Mouse (Mus musculus) bone marrow, adult 2 months (tissue): ENCODE results near the gene BC051019. TPM values are rescaled to one million over a fixed set of nuclear protein-coding genes. Genes with fewer than 3 reads are reported as not detected.

Experiments
- H3K27ac ChIP-seq: fragments of 200-500 bp; 2 replicates; pipeline ENCODE4 v1.5.1; 2012; ENCODE audit warnings: low read depth, mild to moderate bottlenecking, control low read depth, inconsistent platforms, low read length; ENCODE audit not compliant: control insufficient read depth, poor library complexity, insufficient read depth
- H3K4me1 ChIP-seq: fragments of 200-500 bp; 2 replicates; pipeline ENCODE4 v1.6.1; 2011; ENCODE audit warnings: low read length; ENCODE audit not compliant: control insufficient read depth, insufficient read depth
- H3K4me3 ChIP-seq: fragments of 200-500 bp; replicated peaks from 2 replicates; pipeline ENCODE3; 2011; ENCODE audit warnings: mild to moderate bottlenecking, low read depth, low read length, control low read depth; ENCODE audit not compliant: control insufficient read depth
- CTCF ChIP-seq: fragments of 200-500 bp; IDR thresholded peaks from 2 replicates; pipeline ENCODE4 v1.5.1; 2011; ENCODE audit warnings: low read length, control low read depth; ENCODE audit not compliant: control insufficient read depth, insufficient read depth
- POLR2A ChIP-seq: fragments of 200-500 bp; IDR thresholded peaks from 2 replicates; pipeline ENCODE4 v1.6.1; 2011; ENCODE audit warnings: low read depth, mild to moderate bottlenecking, control low read depth, low read length, borderline replicate concordance; ENCODE audit not compliant: control insufficient read depth
- WGBS: fragments of 180-500 bp; shearing (Covaris S2); methylation state at CpG from one replicate; pipeline ENCODE4 v1.1.7; 2018; 5-methylcytosine and 5-hydroxymethylcytosine counted together
- polyA plus RNA-seq: library from polyadenylated mRNA; stranded (reverse); fragments of >200 nt; gene quantifications from 2 replicates; pipeline ENCODE4 v1.2.4, GENCODE M21; 2011; ENCODE audit warnings: low replicate concordance; ENCODE audit not compliant: missing spikeins, insufficient read depth, insufficient read length

Gene BC051019
- polyA plus RNA-seq, 1 experiment: not detected

DNA sequence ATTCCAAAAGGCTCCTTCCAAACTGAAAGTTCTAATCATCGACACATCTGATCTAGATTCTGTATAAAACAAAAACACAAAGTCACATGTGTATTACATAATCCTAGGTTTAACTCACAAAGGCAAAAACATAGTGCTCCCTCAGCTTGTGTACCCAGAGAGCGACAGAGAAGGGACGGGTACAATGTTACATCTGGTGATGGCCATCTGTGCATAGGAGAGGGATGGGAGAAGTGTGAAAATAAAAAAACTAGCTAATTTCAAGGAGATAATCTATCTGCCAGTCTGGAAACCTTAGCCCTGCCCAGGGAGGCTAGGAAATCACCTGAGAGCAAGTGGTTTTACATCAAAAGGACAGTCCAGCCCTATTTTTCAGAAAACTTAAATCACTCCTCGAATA, 61.0 kb downstream of the BC051019 start:
- no peaks in the 10 kb centered on the region for H3K4me1 ChIP-seq
- H3K4me3 ChIP-seq: no peak overlapping the region
- WGBS: 81% methylated on average over 4 of the region's 4 CpGs
- TF ChIP-seq POLR2A (no peak), CTCF (no peak)
- no peak overlapping the region for H3K27ac ChIP-seq

Other genes starting within 250 kb of the BC051019 start
- 5.7 TPM in 1 of 2 replicates, not detected in the other for gene Trim66, start 215.7 kb downstream of the BC051019 start, polyA plus RNA-seq
- 394 and 562 TPM in 2 replicates for gene Rpl27a, start 204.7 kb downstream of the BC051019 start, polyA plus RNA-seq
- gene St5, start 20.2 kb downstream of the BC051019 start, polyA plus RNA-seq: 29.9 and 46.2 TPM in 2 replicates
- gene Akip1, start 20.2 kb downstream of the BC051019 start, polyA plus RNA-seq: 22.7 and 23.1 TPM in 2 replicates
- not detected in 2 replicates for gene Ascl3, start 7.9 kb upstream of the BC051019 start, polyA plus RNA-seq
- gene Tmem9b, start 29.0 kb upstream of the BC051019 start, polyA plus RNA-seq: 20.4 and 22.5 TPM in 2 replicates
- 2.0 and 3.3 TPM in 2 replicates for gene Nrip3, start 58.2 kb upstream of the BC051019 start, polyA plus RNA-seq
- 0.55 TPM in 1 of 2 replicates, not detected in the other for gene Scube2, start 141.8 kb upstream of the BC051019 start, polyA plus RNA-seq
- 27.2 and 54.9 TPM in 2 replicates for gene Dennd5a, start 236.6 kb upstream of the BC051019 start, polyA plus RNA-seq